Mouse (Mus musculus): ENCODE data around the gene Olfr410. TPM values are rescaled to one million over a fixed set of nuclear protein-coding genes. Genes with fewer than 3 reads are reported as not detected.

Olfr410 gene
- polyA plus RNA-seq, 1 experiment from 2014 or later = not detected

Other genes starting within 250 kb of the Olfr410 start
- not detected in 2 replicates for gene Olfr401, start 224.3 kb downstream of the Olfr410 start, polyA plus RNA-seq (2015; fragmentation: Nextera tagmentation; extraction: Ambion mirVana)
- not detected in 2 replicates for gene Olfr402, start 184.5 kb downstream of the Olfr410 start, polyA plus RNA-seq (2015; fragmentation: Nextera tagmentation; extraction: Ambion mirVana)
- not detected in 2 replicates for gene Olfr403, start 151.8 kb downstream of the Olfr410 start, polyA plus RNA-seq (2015; fragmentation: Nextera tagmentation; extraction: Ambion mirVana)
- gene Olfr43, start 126.7 kb downstream of the Olfr410 start, polyA plus RNA-seq (2015; fragmentation: Nextera tagmentation; extraction: Ambion mirVana) = not detected in 2 replicates
- not detected in 2 replicates for gene Olfr406, start 78.2 kb downstream of the Olfr410 start, polyA plus RNA-seq (2015; fragmentation: Nextera tagmentation; extraction: Ambion mirVana)
- gene Olfr59, start 54.3 kb downstream of the Olfr410 start, polyA plus RNA-seq (2015; fragmentation: Nextera tagmentation; extraction: Ambion mirVana) = not detected in 2 replicates
- not detected in 2 replicates for gene Olfr411, start 14.6 kb upstream of the Olfr410 start, polyA plus RNA-seq (2015; fragmentation: Nextera tagmentation; extraction: Ambion mirVana)
- not detected in 2 replicates for gene Olfr412, start 24.0 kb upstream of the Olfr410 start, polyA plus RNA-seq (2015; fragmentation: Nextera tagmentation; extraction: Ambion mirVana)

All from hindbrain, embryonic 13.5 days (tissue).